Mouse (Mus musculus) liver, adult 2 months (tissue): ENCODE results near the gene Zc3h15.

ENCODE experiments used
- CTCF ChIP-seq: fragments of 200-500 bp; IDR thresholded peaks from 2 replicates; pipeline ENCODE4 v1.5.1; 2011; ENCODE audit warnings: low read depth, low read length, control low read depth
- POLR2A ChIP-seq: fragments of 200-500 bp; IDR thresholded peaks from 2 replicates; pipeline ENCODE4 v1.6.1; 2011; ENCODE audit warnings: low read length, control low read depth; ENCODE audit not compliant: insufficient read depth; ENCODE audit errors: extremely low read depth

DNA sequence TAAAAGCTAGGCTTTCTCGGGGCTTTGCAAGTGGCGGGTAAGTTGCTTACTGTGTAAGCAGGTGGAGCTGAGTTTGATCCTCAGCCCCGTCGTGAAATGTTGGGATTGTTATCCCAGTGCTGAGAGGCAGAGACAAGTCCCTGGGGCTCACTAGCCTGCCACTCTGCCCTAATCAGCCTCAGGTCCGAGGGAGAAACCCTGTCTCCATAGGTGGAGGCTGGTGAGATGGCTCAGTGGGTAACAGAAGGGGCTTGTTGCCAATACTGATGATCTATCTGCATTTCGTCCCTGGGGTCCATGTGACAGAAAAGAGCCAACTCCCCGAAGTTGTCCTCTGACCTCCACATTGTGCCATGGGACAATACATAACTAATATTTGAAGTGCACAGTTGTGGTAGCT, 30.2 kb downstream of the Zc3h15 start:
- TF ChIP-seq CTCF (no peak), POLR2A (no peak)
